Mouse (Mus musculus) lung, embryonic 15.5 days (tissue): ENCODE results near the gene Gm10959. TPM values are rescaled to one million over a fixed set of nuclear protein-coding genes. Genes with fewer than 3 reads are reported as not detected.

ENCODE experiments used
- ATAC-seq: fragments of 200-750 bp; cut with Nextera tagmentation; 2 replicates; pipeline ENCODE4 v1.8.0; 2017; ENCODE audit warnings: moderate number of reproducible peaks, borderline replicate concordance; ENCODE audit not compliant: low FRiP score, low TSS enrichment; ENCODE audit errors: extremely low read depth
- H3K27ac ChIP-seq: fragments of 300-500 bp; sonication (generic); 2 replicates; pipeline ENCODE4 v1.5.1; 2015; ENCODE audit warnings: moderate library complexity, mild to moderate bottlenecking, inconsistent platforms
- H3K27me3 ChIP-seq: fragments of 300-500 bp; sonication (generic); 2 replicates; pipeline ENCODE4 v1.6.1; 2015; ENCODE audit warnings: inconsistent platforms
- H3K36me3 ChIP-seq: fragments of 300-500 bp; sonication (generic); 2 replicates; pipeline ENCODE4 v1.6.1; 2015; ENCODE audit warnings: inconsistent platforms
- H3K4me1 ChIP-seq: fragments of 300-500 bp; sonication (generic); 2 replicates; pipeline ENCODE4 v1.6.1; 2015; ENCODE audit warnings: inconsistent platforms
- H3K4me2 ChIP-seq: fragments of 300-500 bp; sonication (generic); 2 replicates; pipeline ENCODE4 v1.6.1; 2015; ENCODE audit warnings: inconsistent platforms, mild to moderate bottlenecking, moderate library complexity
- H3K4me3 ChIP-seq: fragments of 300-500 bp; sonication (generic); 2 replicates; pipeline ENCODE4 v1.5.1; 2015; ENCODE audit warnings: mild to moderate bottlenecking, inconsistent platforms
- H3K9ac ChIP-seq: fragments of 300-500 bp; sonication (generic); 2 replicates; pipeline ENCODE4 v1.6.1; 2015; ENCODE audit warnings: inconsistent platforms
- H3K9me3 ChIP-seq: fragments of 300-500 bp; sonication (generic); 2 replicates; pipeline ENCODE4 v1.6.1; 2016; ENCODE audit warnings: inconsistent platforms
- WGBS: fragments of 180-500 bp; shearing (Covaris S2); methylation state at CpG from one replicate; pipeline ENCODE4 v1.1.7; 2015; 5-methylcytosine and 5-hydroxymethylcytosine counted together
- polyA plus RNA-seq: library from polyadenylated mRNA; unstranded; fragments of >200 nt; fragmentation: Nextera tagmentation; extraction: Ambion mirVana; gene quantifications from 2 replicates; pipeline ENCODE4 v1.2.1, GENCODE M21; 2015

Gm10959 gene
- polyA plus RNA-seq, 1 experiment from 2014 or later, result not detected

GRCm38 (mm10) chr3:122921676-122922527, 2.7 kb upstream of the Gm10959 start:
- Histone ChIP-seq H3K27ac (no peak overlapping the region), H3K9ac (no peak overlapping the region), H3K4me2 (no peak overlapping the region), H3K4me1 (peaks cover 15% of the 10 kb centered on the region), H3K36me3 (peaks cover 3% of the 10 kb centered on the region; the same call in 1 of the 2 replicates), H3K9me3 (no peaks in the 10 kb centered on the region), H3K4me3 (no peak overlapping the region), H3K27me3 (no peaks in the 10 kb centered on the region)
- 72% methylated on average over 8 of the region's 8 CpGs for WGBS
- ATAC-seq, result no peak

- ATAC-seq, result no peak
- no peaks in the 10 kb centered on the region for H3K27me3 ChIP-seq
- H3K9me3 ChIP-seq, result no peaks in the 10 kb centered on the region
- H3K4me1 ChIP-seq, result peaks cover 12% of the 10 kb centered on the region
- H3K9ac ChIP-seq, result no peak overlapping the region
- WGBS, result 50% methylated on average over 8 of the region's 8 CpGs
- no peak overlapping the region for H3K4me3 ChIP-seq
- peak overlapping the region; percentile 19; the same call in 1 of the 2 replicates for H3K27ac ChIP-seq
- H3K36me3 ChIP-seq, result no peaks in the 10 kb centered on the region
- no peak overlapping the region for H3K4me2 ChIP-seq
Observed at GRCm38 (mm10) chr3:122920572-122921435, 1.6 kb upstream of the Gm10959 start.

GRCm38 (mm10) chr3:122918672-122919071, 488 bp downstream of the Gm10959 start:
- Histone ChIP-seq H3K4me3 (no peak overlapping the region), H3K36me3 (no peaks in the 10 kb centered on the region), H3K27ac (no peak overlapping the region), H3K27me3 (no peaks in the 10 kb centered on the region), H3K9ac (no peak overlapping the region), H3K4me2 (no peak overlapping the region), H3K9me3 (no peaks in the 10 kb centered on the region), H3K4me1 (peaks cover 12% of the 10 kb centered on the region)
- no peak for ATAC-seq
- 46% methylated on average over 2 of the region's 2 CpGs for WGBS

GRCm38 (mm10) chr3:122916191-122916680, 2.9 kb downstream of the Gm10959 start:
- no peak for ATAC-seq
- WGBS, result 76% methylated on average over 6 of the region's 6 CpGs
- Histone ChIP-seq H3K4me3 (no peak overlapping the region), H3K9me3 (no peaks in the 10 kb centered on the region), H3K9ac (no peak overlapping the region), H3K4me1 (peaks cover 6% of the 10 kb centered on the region; the same call in 1 of the 2 replicates), H3K27ac (no peak overlapping the region), H3K36me3 (no peaks in the 10 kb centered on the region), H3K4me2 (no peak overlapping the region), H3K27me3 (no peaks in the 10 kb centered on the region)

GRCm38 (mm10) chr3:122915493-122915892, 3.7 kb downstream of the Gm10959 start:
- 76% methylated on average over 5 of the region's 5 CpGs for whole genome bisulfite sequencing
- H3K36me3 ChIP-seq, result no peaks in the 10 kb centered on the region
- no peak for ATAC-seq
- H3K27me3 ChIP-seq, result no peaks in the 10 kb centered on the region
- no peak overlapping the region for H3K9ac ChIP-seq
- H3K27ac ChIP-seq, result no peak overlapping the region
- H3K4me2 ChIP-seq, result no peak overlapping the region
- H3K9me3 ChIP-seq, result no peaks in the 10 kb centered on the region
- H3K4me3 ChIP-seq, result no peak overlapping the region
- no peaks in the 10 kb centered on the region for H3K4me1 ChIP-seq

- 81% methylated on average over 2 of the region's 2 CpGs for WGBS
- no peak overlapping the region for H3K4me3 ChIP-seq
- H3K9me3 ChIP-seq, result no peaks in the 10 kb centered on the region
- H3K27me3 ChIP-seq, result no peaks in the 10 kb centered on the region
- H3K9ac ChIP-seq, result no peak overlapping the region
- no peak overlapping the region for H3K27ac ChIP-seq
- no peak for ATAC-seq
- no peaks in the 10 kb centered on the region for H3K36me3 ChIP-seq
- H3K4me2 ChIP-seq, result no peak overlapping the region
- H3K4me1 ChIP-seq, result no peaks in the 10 kb centered on the region
Observed at GRCm38 (mm10) chr3:122907841-122908240, 11.3 kb downstream of the Gm10959 start.

- Histone ChIP-seq H3K27me3 (no peaks in the 10 kb centered on the region), H3K9me3 (no peaks in the 10 kb centered on the region), H3K36me3 (no peaks in the 10 kb centered on the region), H3K4me2 (no peak overlapping the region), H3K4me1 (no peaks in the 10 kb centered on the region), H3K27ac (no peak overlapping the region), H3K4me3 (no peak overlapping the region), H3K9ac (no peak overlapping the region)
- ATAC-seq, result no peak
- 38% methylated on average over 12 of the region's 12 CpGs for WGBS
Observed at GRCm38 (mm10) chr3:122903746-122904433, 15.3 kb downstream of the Gm10959 start.

GRCm38 (mm10) chr3:122898254-122898653, 20.9 kb downstream of the Gm10959 start:
- Histone ChIP-seq H3K4me1 (no peaks in the 10 kb centered on the region), H3K27me3 (no peaks in the 10 kb centered on the region), H3K27ac (no peak overlapping the region), H3K9me3 (no peaks in the 10 kb centered on the region), H3K9ac (no peak overlapping the region), H3K36me3 (no peaks in the 10 kb centered on the region), H3K4me2 (no peak overlapping the region), H3K4me3 (no peak overlapping the region)
- no peak for ATAC-seq
- 51% methylated on average over 6 of the region's 6 CpGs for whole genome bisulfite sequencing

GRCm38 (mm10) chr3:122895189-122895731, 23.9 kb downstream of the Gm10959 start:
- no peak overlapping the region for H3K9ac ChIP-seq
- ATAC-seq, result no peak
- H3K4me3 ChIP-seq, result no peak overlapping the region
- H3K4me1 ChIP-seq, result no peaks in the 10 kb centered on the region
- no peaks in the 10 kb centered on the region for H3K9me3 ChIP-seq
- no peak overlapping the region for H3K4me2 ChIP-seq
- H3K27me3 ChIP-seq, result no peaks in the 10 kb centered on the region
- 51% methylated on average over 11 of the region's 11 CpGs for WGBS
- no peak overlapping the region for H3K27ac ChIP-seq
- H3K36me3 ChIP-seq, result no peaks in the 10 kb centered on the region

- Histone ChIP-seq H3K4me2 (no peak within 1 kb of the TSS), H3K4me1 (no peaks in the 10 kb centered on the region), H3K4me3 (no peak within 1 kb of the TSS), H3K27me3 (no peaks in the 10 kb centered on the region), H3K9ac (no peak within 1 kb of the TSS), H3K36me3 (no peaks in the 10 kb centered on the region), H3K27ac (no peak within 1 kb of the TSS), H3K9me3 (no peaks in the 10 kb centered on the region)
- 93% methylated on average over 3 of the region's 3 CpGs for WGBS
- no peak for ATAC-seq
Observed at GRCm38 (mm10) chr3:122894772-122895171, 24.4 kb downstream of the Gm10959 start, which contains the start of gene Fabp2. Gene Fabp2, plus strand, starts transcription at chr3:122895072.

- Histone ChIP-seq H3K4me1 (peaks cover 8% of the 10 kb centered on the region; the same call in 1 of the 2 replicates), H3K27ac (peak overlapping the region; percentile 55), H3K4me3 (no peak overlapping the region), H3K27me3 (no peaks in the 10 kb centered on the region), H3K9me3 (no peaks in the 10 kb centered on the region), H3K4me2 (no peak overlapping the region), H3K36me3 (no peaks in the 10 kb centered on the region), H3K9ac (no peak overlapping the region)
- WGBS, result 55% methylated on average over 5 of the region's 5 CpGs
- ATAC-seq, result no peak
Observed at GRCm38 (mm10) chr3:122888371-122888819, 30.8 kb downstream of the Gm10959 start.
